Mouse (Mus musculus) hematopoietic stem cell, adult 5-6 weeks (primary cell): Measurements from ENCODE around the gene Clba1. TPM values are rescaled to one million over a fixed set of nuclear protein-coding genes. Genes with fewer than 3 reads are reported as not detected.
"Not testable (repeated sequence)": the region's sequence is repeated elsewhere in the genome, so short reads cannot be mapped to it uniquely, and the experiment has no call there.

Experiments used
- ATAC-seq, 2 experiments: fragments of 125-278 bp in 1 of 2; replicated peaks in 1 of 2; 2 replicates each; pipeline ENCODE4 v1.8.0; 2016 to 2017; ENCODE audit warnings: inconsistent platforms in 2 of 2, mild to moderate bottlenecking in 2 of 2, moderate number of reproducible peaks in 2 of 2, low read depth in 1 of 2, moderate TSS enrichment in 1 of 2; ENCODE audit not compliant: low FRiP score in 2 of 2, poor library complexity in 2 of 2, severe bottlenecking in 2 of 2, insufficient read depth in 1 of 2, low TSS enrichment in 1 of 2
- total RNA-seq: library from RNA; stranded (forward); fragments of 172-1452, 232-1000 nt; gene quantifications from 2 replicates; pipeline ENCODE4 v1.2.3, GENCODE M21; 2017

Clba1 gene
- total RNA-seq, 1 experiment from 2014 or later, result 2.0 TPM

DNA sequence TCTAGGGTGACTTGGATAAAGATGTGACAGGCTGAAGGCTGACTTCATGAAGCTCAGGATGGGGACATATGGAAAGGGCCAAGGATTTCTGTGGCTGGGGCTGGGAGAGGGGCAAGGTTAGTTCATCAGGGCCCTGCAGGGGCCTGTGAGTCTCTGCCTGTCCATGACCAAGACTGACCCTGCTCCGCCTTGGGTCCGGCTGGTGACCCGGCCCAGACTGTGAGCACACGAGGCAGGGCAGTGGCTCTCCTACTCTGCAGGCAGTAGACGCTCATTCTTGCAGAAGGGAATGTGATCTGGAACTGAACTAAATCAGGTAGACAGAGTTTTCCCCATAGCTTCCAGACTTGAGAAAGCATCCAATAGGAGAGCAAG lies 538 bp upstream of the Clba1 start:
- no peak for ATAC-seq

DNA sequence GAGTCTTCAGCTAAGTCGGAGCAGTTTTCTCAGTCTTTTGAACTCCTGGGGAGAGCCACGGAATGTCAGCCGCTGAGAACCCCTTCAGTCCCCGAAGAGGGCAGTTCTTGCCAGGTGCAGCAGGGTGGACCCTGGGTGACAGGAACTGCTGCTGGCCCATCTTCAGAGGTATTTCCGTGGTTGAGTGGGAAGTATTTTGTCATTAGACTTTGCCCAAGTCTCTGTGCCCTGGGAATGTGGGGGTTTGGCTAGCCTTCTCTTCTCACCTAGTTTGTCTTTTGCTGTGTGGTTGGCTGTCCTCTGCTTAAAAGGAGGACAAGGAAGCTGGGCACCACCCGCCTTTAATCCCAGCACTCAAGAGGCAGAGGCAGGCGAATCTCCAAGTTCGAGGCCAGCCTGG lies 904 bp downstream of the Clba1 start:
- no peak for ATAC-seq

DNA sequence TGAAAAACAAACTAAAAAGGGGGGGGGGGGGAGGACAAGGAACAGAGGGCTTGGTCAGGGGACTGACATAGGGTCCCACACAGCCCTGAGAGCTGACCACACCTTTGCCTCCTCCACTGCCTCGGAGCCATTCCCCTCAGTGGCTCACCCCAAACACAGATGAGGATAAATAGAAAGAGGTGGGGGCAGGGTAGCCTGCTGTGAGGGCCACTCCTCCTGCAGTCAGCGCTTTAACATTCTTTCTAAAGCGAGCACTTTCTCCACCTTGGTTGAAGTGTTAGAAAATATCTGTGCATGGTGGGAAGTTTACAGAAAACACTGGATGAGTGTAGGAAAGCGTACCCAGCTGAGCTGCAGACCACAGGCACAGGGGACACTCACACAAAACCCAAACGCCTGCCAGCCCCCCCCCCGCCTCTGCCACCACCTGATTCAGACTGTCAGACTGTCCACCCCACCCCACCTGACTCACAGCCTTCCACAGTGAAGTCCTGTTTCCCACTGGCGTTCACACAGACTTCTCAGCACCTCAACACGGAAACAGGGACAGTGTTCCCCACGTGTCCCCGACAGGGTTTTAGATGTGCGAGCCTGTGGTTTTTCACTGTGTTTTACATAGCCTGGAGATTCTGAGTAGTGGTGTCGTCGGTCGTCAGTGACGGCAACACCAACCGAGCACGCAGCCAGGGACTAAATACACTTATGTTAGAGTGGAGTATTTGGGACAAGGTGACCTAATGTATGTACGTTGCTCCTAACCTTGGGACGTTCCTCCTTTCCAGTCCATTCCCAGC lies 1.6 kb downstream of the Clba1 start:
- ATAC-seq, result no peak

DNA sequence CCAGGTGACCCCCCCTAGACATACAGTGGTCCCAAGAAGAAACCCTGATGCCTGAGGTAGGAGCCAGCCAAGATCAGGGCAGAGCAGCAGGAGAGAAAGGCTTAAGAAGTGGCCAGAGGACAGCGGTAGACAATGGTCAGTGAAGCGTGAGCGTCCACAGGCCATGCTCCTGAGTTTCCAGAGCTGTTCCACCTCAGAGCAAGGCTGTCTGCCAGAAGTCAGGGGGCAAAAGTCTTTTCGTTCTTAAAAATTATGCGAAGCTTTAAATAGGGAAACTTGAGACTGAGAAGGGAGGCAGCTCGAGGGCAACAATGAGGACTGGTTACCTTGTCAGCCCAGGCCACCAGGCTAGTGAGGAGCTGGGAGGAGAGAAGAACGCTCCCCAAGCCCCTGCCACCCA lies 4.6 kb downstream of the Clba1 start:
- ATAC-seq, result no peak

GRCm38 (mm10) chr12:112814682-112815470 lies 6.1 kb downstream of the Clba1 start:
- ATAC-seq, result no peak

DNA sequence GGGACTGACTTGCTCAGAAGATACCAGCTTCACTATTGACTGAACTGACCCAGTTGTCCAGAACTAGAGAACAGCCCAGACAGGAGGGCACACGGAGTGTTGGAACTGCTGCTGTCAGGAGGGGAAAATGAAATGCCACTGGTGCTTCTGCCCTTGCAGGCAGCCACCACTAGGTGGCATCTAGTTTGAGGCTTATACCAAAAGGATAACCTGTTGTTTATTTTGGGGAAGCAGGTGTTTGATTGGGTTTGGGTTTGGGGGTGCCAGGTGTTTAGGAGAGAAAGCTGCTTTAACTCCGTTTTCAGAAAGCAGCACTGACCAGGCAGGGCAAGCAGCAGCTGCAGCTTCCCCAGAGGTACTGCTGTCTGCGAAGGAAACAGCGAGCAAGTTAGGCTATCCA lies 7.6 kb downstream of the Clba1 start:
- ATAC-seq, result peak; percentile 49 to 65; a peak in 3 of 4 replicates

DNA sequence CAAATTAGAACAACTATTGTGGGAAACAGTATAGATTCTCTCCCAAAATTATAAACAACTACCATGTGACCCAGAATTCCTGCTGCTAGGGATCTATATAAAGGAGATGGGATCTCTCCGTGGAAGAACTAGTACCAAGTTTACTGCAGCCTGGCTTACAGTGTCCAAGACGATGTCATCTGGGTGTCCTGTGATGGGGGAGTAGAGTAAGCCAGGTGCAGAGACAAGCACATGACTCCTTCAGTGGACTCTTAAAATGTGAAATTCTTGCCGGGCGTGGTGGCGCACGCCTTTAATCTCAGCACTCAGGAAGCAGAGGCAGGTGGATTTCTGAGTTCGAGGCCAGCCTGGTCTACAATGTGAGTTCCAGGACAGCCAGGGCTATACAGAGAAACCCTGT lies 8.1 kb downstream of the Clba1 start:
- not testable (repeated sequence) for ATAC-seq

GRCm38 (mm10) chr12:112819057-112819662 lies 10.4 kb downstream of the Clba1 start:
- no peak for ATAC-seq

GRCm38 (mm10) chr12:112820401-112820999 lies 11.8 kb downstream of the Clba1 start:
- ATAC-seq, result no peak

GRCm38 (mm10) chr12:112821216-112821615 lies 12.5 kb downstream of the Clba1 start:
- no peak for ATAC-seq

DNA sequence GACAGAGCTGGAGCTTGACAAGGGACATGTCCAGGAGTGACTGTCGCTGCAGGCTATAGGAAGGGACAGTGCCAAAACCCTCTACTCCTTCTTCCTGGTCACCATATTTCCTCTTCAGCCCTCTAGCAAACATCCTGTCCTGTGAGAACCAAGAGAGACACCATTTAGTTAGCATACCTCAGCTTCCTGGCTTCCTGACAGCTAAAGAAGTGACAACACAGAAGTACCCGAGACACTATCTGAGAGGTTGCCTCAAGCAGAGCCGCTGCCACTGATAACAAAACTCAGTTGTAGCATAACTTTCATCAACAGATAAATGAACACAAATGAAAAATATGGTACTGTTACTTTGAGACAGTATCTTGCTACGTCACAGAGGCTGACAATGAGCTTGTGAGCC lies 13.2 kb downstream of the Clba1 start:
- ATAC-seq, result no peak

GRCm38 (mm10) chr12:112822676-112823075 lies 13.9 kb downstream of the Clba1 start:
- ATAC-seq, result no peak

- peak; percentile 43 to 61 for ATAC-seq
Measured at GRCm38 (mm10) chr12:112823221-112823620, 14.5 kb downstream of the Clba1 start.

DNA sequence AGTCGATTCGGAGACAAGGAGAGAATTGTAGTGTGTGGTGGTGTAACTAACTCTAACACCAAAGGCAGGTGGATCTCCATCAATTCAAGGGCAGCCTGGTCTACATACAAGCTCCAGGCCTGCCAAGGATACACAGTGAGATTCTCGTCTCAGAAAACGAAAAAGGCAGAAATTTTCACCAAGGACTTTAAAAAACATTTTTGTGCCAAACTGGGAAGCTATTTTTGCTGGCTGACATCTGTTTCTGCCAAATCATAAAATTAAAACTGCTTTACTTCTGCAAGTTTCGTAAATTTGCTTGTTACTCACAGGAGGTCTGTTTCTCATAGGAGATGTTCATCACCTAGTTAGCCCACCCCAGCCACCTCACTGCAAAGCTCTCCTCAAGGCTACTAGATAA lies 17.2 kb downstream of the Clba1 start:
- ATAC-seq, result no peak

DNA sequence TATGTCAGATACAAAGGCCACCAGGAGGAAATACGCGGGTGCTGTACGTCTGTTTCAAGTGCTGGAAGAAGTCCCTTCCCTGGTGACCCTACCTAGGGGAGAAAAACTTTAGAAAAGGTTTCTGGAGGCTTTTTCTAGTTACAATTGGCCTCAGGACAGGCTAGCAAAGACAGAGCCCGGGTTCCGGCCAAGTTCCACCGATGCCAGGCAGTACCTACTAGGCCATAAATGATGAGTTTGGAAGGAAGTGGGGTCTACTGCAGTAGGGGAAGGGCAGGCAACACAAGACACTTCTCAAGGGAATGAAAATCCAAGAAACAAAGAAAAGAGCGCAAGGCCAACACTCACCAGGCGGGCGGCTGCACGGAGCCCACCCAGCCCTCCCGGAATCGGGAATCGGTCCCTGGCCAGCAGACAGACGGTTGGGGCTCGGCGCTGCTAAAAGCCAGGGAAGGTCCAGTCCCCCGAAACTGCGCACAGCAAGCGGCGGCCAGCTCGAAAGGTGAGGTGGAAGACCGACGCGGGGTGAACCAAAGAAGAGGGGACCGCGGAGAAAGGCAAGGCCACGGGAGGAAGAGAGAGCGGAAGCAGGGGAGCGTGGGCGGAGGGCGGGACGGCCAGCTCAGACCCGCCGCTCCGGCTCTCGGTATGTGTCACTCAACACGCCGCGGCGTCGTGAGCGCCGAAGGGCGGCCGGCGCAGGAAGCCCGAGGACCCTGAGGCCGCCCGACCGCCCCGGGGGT lies 19.9 kb downstream of the Clba1 start:
- ATAC-seq, result peak; percentile 42 to 46

GRCm38 (mm10) chr12:112829244-112829864 lies 20.6 kb downstream of the Clba1 start, which contains the start of gene Cdca4:
Gene Cdca4, minus strand, starts transcription at chr12:112829423.
- ATAC-seq, result peak; percentile 89

DNA sequence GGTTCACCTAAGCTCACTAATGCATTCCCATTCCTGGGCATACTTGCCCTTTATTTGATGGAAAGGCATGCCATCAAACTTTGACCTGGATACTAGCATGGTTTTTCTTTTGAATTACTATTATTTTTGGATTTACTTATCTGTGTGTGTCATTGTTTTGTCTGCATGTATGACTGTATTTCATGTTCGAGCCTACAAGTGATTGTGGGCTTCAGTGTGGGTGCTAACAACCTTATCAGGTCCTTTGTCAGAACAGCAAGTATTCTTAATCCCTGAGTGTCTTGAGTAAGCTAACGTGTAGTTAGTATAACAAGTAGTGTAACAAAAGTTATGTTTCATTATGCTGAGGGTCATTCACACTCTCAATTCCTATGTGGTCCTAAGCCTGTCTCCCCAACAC lies 21.4 kb downstream of the Clba1 start:
- no peak for ATAC-seq
